Mouse (Mus musculus) small intestine, adult 2 months (tissue): Measurements from ENCODE around the gene Crb2.

Experiments
- CTCF ChIP-seq: fragments of 200-500 bp; IDR thresholded peaks from 2 replicates; pipeline ENCODE4 v1.5.1; 2012; ENCODE audit warnings: low read depth, mild to moderate bottlenecking, control low read depth, inconsistent platforms, low read length, moderate library complexity, mixed read lengths; ENCODE audit not compliant: insufficient replicate concordance, insufficient read length; ENCODE audit errors: extremely low read depth
- POLR2A ChIP-seq: fragments of 200-500 bp; IDR thresholded peaks from 2 replicates; pipeline ENCODE4 v1.6.1; 2012; ENCODE audit warnings: low read depth, mild to moderate bottlenecking, control low read depth, inconsistent platforms, low read length, moderate library complexity

DNA sequence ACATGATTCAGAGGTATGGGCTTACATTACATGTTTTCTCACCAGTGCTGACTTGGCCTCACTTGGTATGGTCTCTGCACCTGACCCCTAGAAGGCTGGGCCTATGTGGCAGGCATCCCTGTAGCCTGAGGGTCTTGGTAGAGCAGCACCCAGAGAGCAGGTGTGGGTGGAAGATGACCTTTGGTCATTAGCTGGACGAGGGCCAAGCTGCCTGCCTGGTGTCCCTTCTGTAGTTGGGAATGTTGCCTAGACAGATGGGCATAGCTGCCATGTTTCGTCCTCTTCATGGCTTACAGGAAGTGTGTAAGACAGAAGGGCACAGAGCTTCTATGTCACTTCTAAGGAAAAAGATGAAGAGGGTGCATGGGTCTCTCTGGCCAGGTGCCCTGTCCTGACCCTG, 47.8 kb downstream of the Crb2 start:
- TF ChIP-seq CTCF: no peak
- no peak for TF ChIP-seq POLR2A
